Comparison of ENCODE assay signal across 32 mouse cellular contexts in the genomic region with DNA sequence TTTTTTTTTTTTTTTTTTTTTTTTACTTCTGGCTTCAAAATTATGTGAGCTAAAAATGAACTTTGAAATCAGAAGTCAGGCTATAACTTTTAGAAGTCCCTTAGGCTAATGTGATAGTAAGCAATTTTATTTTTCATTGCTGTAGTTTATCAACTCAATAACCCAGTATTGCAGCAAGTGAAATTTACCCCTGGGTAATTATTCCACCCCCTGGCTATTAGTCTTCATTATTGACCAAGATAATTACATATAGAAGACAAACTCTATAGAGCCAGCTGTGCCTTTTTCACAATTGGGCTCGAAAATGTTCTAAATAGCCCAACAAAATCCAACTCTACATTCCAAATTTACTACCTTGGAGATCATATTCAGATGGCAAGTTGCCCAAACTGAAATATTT.
"Had no signal": no experiment of that assay in that cellular context is flagged by ENCODE, and none has a peak within 500 bp of the region (broad histone marks: within the 10 kb centered on the region; RNA-seq: fewer than 3 reads in every experiment).

No protein-coding gene starts in this region.

- ATAC-seq: liver, embryonic 12.5 days; liver, postnatal 0 days; lung, postnatal 0 days; midbrain, embryonic 13.5 days; midbrain, embryonic 15.5 days; midbrain, embryonic 16.5 days had no signal

- H3K36me3 ChIP-seq: limb, embryonic 10.5 days; limb, embryonic 12.5 days; limb, embryonic 13.5 days; limb, embryonic 15.5 days; liver, embryonic 12.5 days; liver, embryonic 13.5 days; liver, embryonic 15.5 days; lung, embryonic 15.5 days; midbrain, embryonic 10.5 days; midbrain, embryonic 12.5 days; midbrain, embryonic 13.5 days; midbrain, embryonic 15.5 days had no signal

- H3K4me1 ChIP-seq: limb, embryonic 10.5 days; limb, embryonic 12.5 days; limb, embryonic 13.5 days; limb, embryonic 15.5 days; liver, embryonic 12.5 days; liver, embryonic 13.5 days; liver, embryonic 15.5 days; lung, embryonic 15.5 days; megakaryocyte, embryonic 14.5 days; midbrain, embryonic 10.5 days; midbrain, embryonic 12.5 days; midbrain, embryonic 13.5 days; midbrain, embryonic 15.5 days had no signal

- H3K27ac ChIP-seq: left cerebral cortex, adult 2 months; limb, embryonic 10.5 days; limb, embryonic 12.5 days; limb, embryonic 13.5 days; limb, embryonic 15.5 days; liver, embryonic 12.5 days; liver, embryonic 13.5 days; liver, embryonic 14.5 days; liver, embryonic 15.5 days; lung, embryonic 15.5 days; macrophage; midbrain, embryonic 10.5 days; midbrain, embryonic 12.5 days; midbrain, embryonic 13.5 days; midbrain, embryonic 15.5 days had no signal

- H3K9ac ChIP-seq: limb, embryonic 12.5 days; limb, embryonic 13.5 days; limb, embryonic 15.5 days; liver, embryonic 12.5 days; liver, embryonic 13.5 days; liver, embryonic 14.5 days; liver, embryonic 15.5 days; liver, postnatal 0 days; lung, embryonic 14.5 days; lung, embryonic 15.5 days; midbrain, embryonic 12.5 days; midbrain, embryonic 13.5 days; midbrain, embryonic 15.5 days had no signal

- H3K4me2 ChIP-seq: limb, embryonic 12.5 days; limb, embryonic 13.5 days; limb, embryonic 15.5 days; liver, embryonic 11.5 days; liver, embryonic 12.5 days; liver, embryonic 13.5 days; liver, embryonic 15.5 days; lung, embryonic 14.5 days; lung, embryonic 15.5 days; midbrain, embryonic 11.5 days; midbrain, embryonic 12.5 days; midbrain, embryonic 13.5 days; midbrain, embryonic 15.5 days had no signal

- H3K27me3 ChIP-seq: limb, embryonic 12.5 days; limb, embryonic 13.5 days; limb, embryonic 15.5 days; liver, embryonic 12.5 days; liver, embryonic 13.5 days; liver, embryonic 15.5 days; lung, embryonic 15.5 days; megakaryocyte, embryonic 14.5 days; midbrain, embryonic 12.5 days; midbrain, embryonic 13.5 days; midbrain, embryonic 15.5 days had no signal

- H3K9me3 ChIP-seq: limb, embryonic 10.5 days; limb, embryonic 12.5 days; limb, embryonic 13.5 days; limb, embryonic 15.5 days; liver, embryonic 12.5 days; liver, embryonic 13.5 days; liver, embryonic 15.5 days; lung, embryonic 15.5 days; megakaryocyte, embryonic 14.5 days; midbrain, embryonic 10.5 days; midbrain, embryonic 12.5 days; midbrain, embryonic 13.5 days; midbrain, embryonic 15.5 days had no signal

- DNase-seq: left cerebral cortex, postnatal 4 days; liver; liver, embryonic 13.5 days; liver, postnatal 0 days; lung, adult 18-20 months; lung, adult 2 months; lung, embryonic 14.5 days; lung, postnatal 10 days; lung, postnatal 14 days; lung, postnatal 36 days; lung, postnatal 4 days; midbrain, embryonic 14.5 days had no signal

- H3K4me3 ChIP-seq: left cerebral cortex, adult 2 months; limb, embryonic 10.5 days; limb, embryonic 12.5 days; limb, embryonic 13.5 days; limb, embryonic 15.5 days; liver, embryonic 12.5 days; liver, embryonic 13.5 days; liver, embryonic 15.5 days; lung, embryonic 15.5 days; megakaryocyte, embryonic 14.5 days; midbrain, embryonic 10.5 days; midbrain, embryonic 12.5 days; midbrain, embryonic 13.5 days; midbrain, embryonic 15.5 days; myocyte had no signal
